Mouse (Mus musculus) stomach, postnatal 0 days (tissue): Measurements from ENCODE around the gene Vmn1r55.

Source experiments
- CTCF ChIP-seq: IDR thresholded peaks from 2 replicates; pipeline ENCODE4 v1.5.1; 2016; ENCODE audit warnings: antibody characterized with exemption, low read depth, mild to moderate bottlenecking, moderate library complexity
- EP300 ChIP-seq: optimal IDR thresholded peaks from 2 replicates; pipeline ENCODE3; 2016; ENCODE audit warnings: antibody characterized with exemption

DNA sequence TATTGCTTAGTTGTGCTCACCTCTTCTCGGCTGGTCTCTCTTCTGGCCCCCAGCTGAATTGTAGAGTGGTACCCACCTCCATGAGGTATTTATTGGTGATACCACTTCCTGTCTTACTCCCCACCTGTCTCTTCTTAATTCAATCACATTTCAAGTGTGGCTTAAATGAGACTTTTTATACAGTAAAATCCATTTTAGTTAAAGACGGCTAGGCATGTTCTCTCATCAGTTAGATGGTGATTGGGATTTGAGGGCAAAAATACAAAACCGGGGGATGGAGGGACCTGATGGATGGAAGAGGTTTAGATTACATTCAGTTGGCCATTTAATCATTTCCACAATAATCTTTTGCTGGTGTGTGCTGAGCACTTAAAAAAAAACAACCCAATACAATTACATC lies 32.6 kb downstream of the Vmn1r55 start, which contains the start of gene Rfpl4:
- no peak for TF ChIP-seq CTCF
- TF ChIP-seq EP300 = no peak
